Mouse (Mus musculus) ovary, postnatal 36 days (tissue): ENCODE measurements around the gene Rere.
A peak's percentile ranks its signal among the peaks of the same experiment; 100 is the strongest.
"Not testable (repeated sequence)": the region's sequence is repeated elsewhere in the genome, so short reads cannot be mapped to it uniquely, and the experiment has no call there.

Source experiments
- DNase-seq: peaks from one replicate; pipeline ENCODE4 v3.0.0; 2022; ENCODE audit warnings: low spot score, mixed read lengths

Gene Rere

GRCm38 (mm10) chr4:150513387-150513786, 231.9 kb downstream of the Rere start:
- DNase-seq = not testable (repeated sequence)

DNA sequence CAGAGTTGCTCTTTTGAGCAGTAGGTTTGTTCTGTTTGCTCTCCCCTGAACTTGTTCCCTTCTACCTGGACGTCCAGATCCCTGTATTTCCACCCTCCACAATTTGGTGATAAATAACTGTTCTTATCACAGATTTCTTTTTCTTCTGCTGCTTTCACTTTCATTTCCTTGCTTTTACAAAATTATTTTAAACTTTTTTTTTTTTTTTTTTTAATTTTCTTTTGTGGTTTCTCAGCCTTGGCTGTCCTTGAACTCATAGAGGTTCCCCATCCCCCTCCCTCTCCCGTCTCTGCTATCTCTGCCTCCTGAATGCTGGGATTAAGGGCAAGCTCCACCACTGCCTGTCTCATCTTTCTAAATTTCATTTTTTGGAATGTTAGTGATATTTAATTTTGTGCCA, 234.8 kb downstream of the Rere start:
- DNase-seq = no peak

- no peak for DNase-seq
Measured at GRCm38 (mm10) chr4:150517381-150517780, 235.9 kb downstream of the Rere start.

DNA sequence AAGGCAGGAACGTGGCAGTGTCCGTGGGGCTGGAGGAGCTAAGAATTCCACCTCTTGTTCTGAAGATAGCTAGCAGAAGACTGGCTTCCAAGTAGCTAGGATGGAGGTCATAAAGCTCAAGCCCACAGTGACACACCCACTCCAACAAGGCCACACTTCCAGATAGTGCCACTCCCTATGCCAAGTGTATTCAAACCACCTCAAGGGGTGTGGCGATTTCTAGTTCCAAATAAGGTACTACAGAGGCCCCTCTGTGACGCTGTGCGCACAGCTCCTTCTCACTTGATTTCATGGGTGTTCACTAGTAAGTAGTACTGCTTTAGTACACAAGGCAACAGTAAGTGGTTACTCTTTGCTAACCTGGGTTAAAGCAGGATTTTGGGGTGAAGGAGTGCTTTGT, 237.4 kb downstream of the Rere start:
- DNase-seq = no peak

- no peak for DNase-seq
Measured at GRCm38 (mm10) chr4:150520069-150520468, 238.6 kb downstream of the Rere start.

DNA sequence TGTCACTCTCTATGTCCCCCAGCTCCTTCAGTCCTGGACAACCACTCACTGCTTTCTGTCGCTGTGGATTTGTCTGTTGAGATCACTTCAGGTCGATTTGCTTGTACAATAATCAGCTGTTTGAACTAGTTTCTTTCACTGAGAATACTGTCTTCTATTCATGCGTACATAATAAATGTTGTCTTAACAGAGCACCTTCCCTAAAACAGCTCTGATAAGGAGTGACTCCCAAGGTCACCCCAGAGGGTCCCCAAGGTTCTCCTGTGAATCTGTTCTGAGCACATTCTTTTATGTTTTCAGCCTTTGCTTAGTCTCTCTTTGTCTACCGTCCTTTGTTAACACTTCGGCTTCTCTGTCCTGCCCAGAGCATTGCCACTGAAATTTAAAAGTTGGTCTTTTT, 241.0 kb downstream of the Rere start:
- no peak for DNase-seq

DNA sequence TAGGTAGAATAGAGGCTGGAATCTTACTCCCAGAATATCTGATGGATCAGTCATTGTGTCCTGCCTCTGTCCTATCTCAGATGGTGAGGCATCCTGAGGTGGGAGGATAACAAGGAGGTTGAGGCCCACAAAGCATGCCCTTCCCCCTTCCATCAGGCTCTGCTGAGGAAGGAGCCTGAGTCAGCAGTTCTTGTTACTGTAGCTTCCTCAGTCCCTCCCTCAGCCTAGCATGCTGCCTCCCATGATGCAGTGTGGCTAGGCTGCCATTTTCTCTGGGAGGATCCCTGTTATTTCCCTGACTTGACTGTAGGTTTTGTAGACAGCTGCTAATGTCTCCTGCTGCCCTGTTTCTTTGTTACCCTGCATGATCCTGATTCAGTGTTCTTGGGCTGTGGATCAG, 241.9 kb downstream of the Rere start:
- no peak for DNase-seq

GRCm38 (mm10) chr4:150526269-150526668, 244.8 kb downstream of the Rere start:
- DNase-seq = no peak

GRCm38 (mm10) chr4:150528426-150528825, 247.0 kb downstream of the Rere start:
- DNase-seq = no peak

DNA sequence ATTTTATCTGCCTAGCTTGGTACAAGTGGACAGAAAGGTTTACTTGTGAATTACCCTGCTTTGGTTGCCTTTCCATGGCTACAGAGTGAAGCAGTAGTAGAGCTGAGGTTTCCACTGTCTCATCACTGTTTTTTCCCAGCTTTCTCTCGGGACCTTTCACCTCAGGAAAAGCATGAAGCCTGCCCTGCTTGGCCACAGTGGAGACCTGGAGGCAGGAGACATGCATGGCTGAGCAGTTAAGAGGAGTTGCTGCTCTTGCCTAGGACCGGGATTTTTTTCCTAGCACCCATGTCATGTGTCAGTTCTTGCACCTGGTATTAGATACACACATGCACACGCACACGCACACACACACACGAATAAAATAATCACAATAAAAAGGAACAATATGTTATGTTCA, 247.4 kb downstream of the Rere start:
- no peak for DNase-seq

- no peak for DNase-seq
Measured at GRCm38 (mm10) chr4:150531869-150532268, 250.4 kb downstream of the Rere start.

DNA sequence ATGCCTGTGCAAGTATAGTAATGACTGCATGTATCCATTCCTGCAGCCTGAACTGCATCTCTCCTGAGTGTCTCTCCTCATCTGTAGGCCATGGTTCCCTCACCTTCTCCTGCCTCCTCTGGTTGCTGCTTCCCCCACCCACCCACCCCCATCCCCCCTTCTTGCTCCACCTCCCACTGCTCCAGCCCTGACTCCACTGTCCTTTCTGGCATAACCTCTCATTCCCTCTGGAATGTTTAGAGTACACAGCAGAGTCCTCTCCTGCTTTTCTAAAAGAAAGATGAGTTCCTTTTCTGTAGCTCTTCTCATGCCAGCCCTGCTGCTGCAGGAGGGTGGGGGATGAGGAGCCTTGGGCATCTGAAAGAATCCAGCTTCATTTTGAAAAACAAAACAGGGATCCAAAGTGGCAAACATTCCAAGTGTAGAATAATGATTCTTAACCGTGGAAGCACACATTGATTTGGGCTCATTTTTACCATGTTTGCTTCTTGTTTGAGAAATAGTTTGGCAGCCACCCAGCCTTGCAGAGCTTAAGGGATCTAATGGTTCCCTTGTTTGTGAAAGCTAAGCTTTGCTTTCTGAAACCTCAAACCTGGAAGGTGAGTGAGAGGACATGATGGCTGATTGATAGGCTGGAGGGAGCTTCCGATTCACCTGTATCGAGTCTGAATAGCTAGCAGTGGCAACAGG, 255.5 kb downstream of the Rere start:
- no peak for DNase-seq

- DNase-seq = no peak
Measured at GRCm38 (mm10) chr4:150539846-150540245, 258.4 kb downstream of the Rere start.

DNA sequence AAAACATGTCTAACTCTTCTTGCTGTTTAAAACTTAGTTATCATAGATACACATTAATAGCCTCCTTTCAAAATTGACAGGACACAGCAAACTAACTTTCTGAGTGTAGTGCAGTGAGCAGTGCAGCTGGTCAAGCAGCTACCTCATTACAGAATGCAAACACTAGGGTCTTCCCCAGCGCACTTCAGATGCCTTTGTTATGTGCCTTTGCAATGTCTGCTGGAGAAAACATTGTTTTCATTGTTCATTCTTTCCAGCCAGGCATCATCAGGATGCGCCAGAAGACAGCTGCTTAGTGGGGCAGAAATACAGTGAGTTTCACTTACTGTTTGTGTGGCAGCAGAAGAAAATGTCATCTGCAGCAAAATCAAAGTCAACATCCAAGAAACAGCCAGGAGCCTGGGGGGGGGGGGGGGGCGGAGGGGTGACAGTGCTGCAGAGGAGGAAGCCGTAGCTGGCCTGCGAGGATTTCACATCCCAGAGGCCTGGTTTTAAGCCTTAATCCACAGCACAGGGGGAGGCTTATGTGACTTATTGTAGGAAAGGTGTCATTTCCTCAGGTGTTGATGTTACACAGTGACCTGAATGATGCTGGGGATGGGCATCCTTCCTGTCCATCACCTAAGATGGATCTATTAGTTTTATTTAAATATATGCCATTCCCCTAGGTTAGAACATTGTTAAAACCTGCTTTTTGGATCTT, 259.1 kb downstream of the Rere start:
- no peak for DNase-seq

- DNase-seq = no peak
Measured at GRCm38 (mm10) chr4:150544231-150544630, 262.8 kb downstream of the Rere start.

- peak; percentile 22 for DNase-seq
Measured at GRCm38 (mm10) chr4:150544652-150545258, 263.3 kb downstream of the Rere start.

GRCm38 (mm10) chr4:150545775-150546174, 264.3 kb downstream of the Rere start:
- no peak for DNase-seq

DNA sequence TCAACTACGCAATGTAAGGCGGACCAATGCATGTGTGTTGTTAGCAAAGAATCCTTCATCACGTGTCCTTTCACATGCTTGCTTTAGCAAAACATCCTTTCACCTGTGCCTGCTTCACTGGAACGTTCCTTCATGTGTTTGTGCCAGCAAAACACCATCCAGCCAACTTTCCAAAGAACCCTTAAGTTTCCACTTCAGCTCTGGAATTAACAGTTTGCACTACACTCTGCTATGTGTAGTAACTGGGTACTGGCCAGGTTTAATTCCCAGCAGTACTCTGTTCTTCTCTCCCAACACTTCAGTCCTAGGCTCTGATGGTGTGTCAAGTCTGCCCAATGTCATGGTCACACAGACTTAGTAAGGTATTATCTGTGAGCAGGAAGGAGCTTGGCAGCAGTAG, 264.9 kb downstream of the Rere start:
- DNase-seq = not testable (repeated sequence)

DNA sequence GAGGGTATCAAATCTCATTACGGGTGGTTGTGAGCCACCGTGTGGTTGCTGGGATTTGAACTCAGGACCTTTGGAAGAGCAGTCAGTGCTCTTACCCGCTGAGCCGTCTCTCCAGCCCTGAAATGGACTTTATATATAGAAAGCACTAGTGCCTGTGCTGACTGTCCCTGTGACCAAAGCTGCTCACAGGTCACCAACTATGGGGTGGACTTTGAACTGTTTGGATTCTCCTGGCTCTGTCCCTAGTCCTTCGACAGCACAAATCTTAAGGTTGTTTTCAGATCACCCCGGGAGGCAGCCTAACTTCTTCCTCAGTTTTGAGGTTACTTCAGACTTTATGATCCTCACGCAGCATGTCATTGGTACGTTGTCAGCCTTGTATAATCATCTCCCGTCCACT, 267.9 kb downstream of the Rere start:
- no peak for DNase-seq

DNA sequence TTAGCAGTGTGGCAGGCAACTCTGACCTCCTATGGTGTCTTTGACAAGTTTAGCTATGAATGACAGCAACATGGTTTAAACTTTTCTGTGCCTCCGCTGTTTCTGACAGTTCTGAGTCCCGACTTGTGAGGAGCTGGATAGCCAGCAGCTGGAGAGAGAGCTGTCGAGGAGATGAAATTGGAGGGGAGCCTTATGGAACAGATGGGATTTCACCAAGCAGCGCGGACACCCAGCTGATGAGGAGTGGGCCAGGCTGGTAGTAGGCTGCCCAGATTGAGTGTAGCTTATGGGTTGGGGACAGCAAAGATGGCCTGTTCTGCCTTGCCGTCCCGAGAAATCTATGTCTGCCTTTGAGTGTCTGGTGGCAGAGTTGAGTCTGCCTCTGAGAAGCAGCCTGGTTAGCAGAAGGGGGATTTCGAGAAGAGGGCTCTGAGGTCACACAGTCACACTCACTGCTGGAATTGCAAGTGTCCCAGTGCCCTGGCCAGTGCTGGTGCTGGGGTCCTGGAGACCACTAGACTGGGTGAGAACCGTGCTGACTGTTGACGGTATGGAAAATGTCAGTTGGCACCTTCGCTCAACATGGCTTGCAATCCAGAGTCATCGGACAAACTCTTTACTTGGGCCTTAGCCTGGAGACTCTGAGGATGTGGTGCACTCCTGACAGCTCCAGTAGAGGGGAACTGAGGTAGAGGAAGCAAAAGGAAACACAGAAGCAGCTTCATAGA, 268.7 kb downstream of the Rere start:
- no peak for DNase-seq

DNA sequence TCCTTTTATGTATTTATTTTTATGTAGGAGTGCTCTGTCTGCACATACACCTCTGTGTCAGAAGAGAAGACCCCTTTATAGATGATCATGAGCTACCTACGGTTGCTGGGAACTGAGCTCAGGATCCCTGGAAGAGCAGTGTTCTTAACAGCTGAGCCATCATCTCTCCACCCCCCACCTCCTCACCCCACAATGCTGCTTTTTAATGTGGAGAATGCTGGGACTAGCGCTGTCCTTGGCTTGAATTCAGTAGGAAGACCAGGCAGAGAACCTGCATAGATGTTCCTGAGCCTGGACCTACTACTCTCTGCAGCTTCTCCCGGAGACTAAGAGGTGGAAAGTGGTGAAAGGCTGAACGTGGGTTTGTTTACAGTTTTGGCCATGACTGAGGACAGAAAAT, 269.9 kb downstream of the Rere start:
- DNase-seq = no peak

DNA sequence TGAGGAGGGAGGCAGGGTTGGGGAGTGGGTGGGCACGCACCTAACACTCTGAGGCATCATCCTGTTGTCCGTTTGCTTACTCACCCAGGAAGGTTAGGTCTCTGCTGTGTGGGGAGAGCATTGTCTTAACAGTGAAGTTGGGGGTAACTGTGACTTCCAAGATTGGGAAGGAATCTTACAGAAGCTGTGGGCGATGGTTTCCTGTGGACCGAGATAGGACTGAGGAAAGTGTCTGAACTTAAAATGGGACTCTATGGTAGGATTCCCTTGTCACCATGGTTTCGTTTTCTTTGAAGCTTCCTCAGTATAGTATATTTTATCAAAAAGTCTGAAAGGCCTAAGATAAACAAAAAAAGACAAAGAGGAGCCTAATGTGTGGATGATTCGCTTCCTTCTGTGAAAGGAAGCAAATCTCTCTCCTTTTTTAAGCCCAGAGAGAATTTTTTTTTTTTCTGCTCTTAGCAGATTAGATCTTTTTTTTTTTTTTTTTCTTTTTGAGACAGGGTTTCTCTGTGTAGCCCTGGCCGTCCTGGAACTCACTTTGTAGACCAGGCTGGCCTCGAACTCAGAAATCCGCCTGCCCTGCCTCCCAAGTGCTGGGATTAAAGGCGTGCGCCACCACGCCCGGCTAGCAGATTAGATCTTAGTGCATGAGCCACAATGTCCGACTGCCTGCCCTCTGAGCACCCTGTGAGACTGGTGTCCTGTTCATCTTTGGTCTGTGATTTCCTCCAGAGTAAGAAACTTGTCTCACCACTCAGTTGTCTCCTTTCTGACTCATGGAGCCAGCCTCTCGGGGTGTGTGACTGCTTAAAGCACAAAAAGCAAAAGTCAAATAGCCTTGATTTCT, 271.5 kb downstream of the Rere start:
- DNase-seq = no peak
